Mouse (Mus musculus): Measurements from ENCODE around the gene Mybphl. TPM values are rescaled to one million over a fixed set of nuclear protein-coding genes. Genes with fewer than 3 reads are reported as not detected.
A peak's percentile ranks its signal among the peaks of the same experiment; 100 is the strongest.

The Mybphl gene
- polyA plus RNA-seq, 1 experiment, result not detected

DNA sequence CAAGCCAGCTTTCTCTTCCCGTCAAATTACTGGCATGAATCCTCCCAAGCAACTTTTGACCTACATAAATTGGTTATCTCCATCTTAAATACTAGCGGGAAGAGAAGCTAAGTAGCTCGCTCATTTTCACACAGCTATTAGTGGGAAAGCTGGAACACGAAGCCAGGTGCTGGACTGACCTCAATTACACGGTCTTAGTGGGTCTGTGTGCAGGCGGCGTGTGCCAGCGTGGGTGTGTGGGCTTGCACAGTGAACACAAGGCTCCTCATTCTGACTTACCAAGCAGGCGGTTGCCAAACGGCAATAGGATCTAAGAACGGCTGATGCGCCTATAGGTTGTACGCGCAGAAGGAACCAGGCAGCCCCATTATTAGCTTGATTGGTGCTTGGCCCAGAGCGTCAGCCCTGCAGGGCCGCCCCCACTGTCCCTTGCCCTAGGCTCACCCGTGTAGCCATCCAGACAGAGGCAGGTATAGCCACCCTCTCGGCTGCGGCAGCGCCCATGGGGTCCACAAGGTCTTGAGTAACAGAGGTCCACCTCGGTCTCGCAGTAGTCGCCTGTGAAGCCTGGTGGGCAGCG, 41.7 kb downstream of the Mybphl start:
- no peak for DNase-seq (ENCODE audit: low read depth, low spot score)
- WGBS, result 90% methylated on average over 24 of the region's 24 CpGs

DNA sequence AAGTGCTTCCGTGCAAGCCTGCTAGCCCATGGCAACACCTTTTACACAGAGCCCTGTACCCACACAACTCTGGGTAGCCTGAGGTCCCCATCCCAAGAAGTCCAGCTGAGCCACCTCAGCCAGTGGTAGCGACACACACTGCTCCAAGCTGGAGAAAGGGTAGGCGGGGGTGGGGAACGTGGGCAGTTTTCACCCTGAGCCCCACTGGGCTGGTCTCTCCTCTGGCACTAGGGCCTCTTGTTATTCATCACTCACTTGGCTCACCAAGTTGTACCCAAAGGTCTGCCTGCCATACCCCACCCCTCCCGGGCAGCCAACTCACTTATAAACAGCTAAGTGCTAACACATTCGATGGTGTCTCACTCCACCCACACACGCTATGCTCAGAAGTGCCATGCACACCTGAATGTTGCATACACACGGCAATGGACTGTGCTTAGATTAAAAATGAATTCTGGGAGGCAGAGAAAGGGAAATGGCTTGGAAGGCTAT, 43.9 kb downstream of the Mybphl start:
- WGBS, result 88% methylated on average over 8 of the region's 8 CpGs
- no peak for DNase-seq (ENCODE audit: low read depth, low spot score)

DNA sequence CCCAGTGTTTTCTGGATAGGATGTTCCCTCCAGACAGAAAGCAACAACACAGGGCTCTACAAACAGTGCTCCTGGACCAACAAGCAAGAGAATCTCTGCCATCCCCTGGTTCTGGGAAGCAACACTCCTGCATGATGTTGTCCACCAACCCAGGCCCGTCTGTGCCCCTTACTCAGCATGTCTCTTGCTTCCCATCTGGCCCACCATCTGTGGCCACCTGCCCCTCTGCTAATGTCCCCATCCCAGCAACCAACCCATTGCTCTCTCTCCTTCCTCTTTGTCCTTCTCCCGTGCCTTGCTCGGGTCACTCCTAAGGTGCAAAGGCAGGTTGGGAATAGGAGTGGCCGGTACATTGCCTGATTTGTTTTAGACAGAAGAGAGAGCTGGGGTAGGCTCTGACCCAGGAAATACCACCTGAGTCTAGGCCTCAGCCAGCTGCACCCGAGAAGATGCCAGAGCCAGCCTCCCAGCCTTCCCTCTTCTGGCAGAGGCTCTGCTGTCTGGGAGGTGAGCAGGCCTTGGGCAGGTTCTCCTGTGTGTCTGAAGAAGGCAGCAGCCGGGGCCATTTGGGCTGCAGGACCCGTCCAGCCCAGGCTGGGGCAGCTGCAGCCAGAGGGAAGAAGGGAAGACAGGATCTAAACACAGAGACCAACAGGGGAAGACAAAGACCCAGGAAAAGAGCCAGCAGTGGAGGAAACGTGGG, 45.1 kb downstream of the Mybphl start:
- DNase-seq (ENCODE audit: low read depth, low spot score), result no peak
- 70% methylated on average over 8 of the region's 8 CpGs for WGBS

DNA sequence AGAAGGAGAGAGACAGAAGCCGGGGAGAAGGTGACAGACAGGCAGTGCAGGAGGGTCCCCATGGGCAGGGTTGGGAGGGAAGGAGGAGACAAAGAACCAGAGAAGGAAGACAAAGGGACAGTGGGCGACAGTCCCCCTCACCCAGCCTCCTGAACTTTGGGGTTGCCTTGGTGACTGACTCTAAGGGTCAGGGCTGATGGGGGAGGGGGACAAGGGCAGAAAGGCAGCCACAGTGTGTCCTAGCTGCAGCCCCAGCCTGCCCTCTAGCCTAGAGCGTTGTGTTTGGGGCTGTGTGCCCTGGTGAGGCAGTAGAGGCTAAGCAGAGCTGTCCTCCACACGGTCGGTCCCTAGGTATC, 45.6 kb downstream of the Mybphl start:
- DNase-seq (ENCODE audit: low read depth, low spot score), result no peak
- WGBS, result 59% methylated on average over 5 of the region's 5 CpGs

DNA sequence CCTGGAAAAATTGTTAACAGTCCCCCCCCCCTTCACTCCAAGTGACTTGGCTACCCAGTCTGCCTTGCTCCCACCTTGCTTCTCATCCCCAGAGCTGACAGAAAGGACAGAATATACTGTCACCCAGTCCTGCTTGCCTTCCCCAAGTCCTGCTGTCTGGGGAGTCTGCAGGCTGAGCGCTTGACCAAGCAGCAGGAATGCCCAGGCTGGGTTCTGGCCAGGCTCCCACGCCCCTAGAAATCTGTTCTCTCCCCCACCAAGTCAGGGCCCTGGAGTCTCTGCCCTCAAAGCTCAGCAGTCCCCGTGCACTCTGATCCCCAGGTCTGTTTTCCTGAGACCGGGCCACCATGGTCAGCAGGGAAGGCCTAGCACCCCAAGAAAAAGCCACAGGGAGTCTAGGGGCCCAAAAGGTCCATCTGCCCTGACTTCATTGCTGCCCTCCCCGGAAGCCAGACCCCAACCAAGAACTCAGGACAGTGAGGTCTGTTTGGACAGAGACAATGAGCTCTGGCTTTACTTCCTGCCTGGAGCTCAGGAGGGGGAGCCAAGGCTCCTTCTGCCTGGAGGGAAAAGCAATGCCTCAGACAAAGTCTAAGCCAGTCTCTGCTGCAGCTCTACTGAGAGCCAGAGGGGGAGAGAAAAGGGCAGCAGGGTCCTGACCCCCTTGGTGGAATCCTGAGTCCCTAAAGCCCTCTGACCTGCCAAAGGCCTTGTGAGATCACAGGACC, 46.5 kb downstream of the Mybphl start:
- no peak for DNase-seq (ENCODE audit: low read depth, low spot score)

GRCm38 (mm10) chr3:108411754-108412121, 47.0 kb downstream of the Mybphl start:
- DNase-seq (ENCODE audit: low read depth, low spot score), result no peak
- 72% methylated on average over 8 of the region's 8 CpGs for WGBS

More for the DNA sequence above, 46.5 kb downstream of the Mybphl start:
- WGBS, result 73% methylated on average over 5 of the region's 5 CpGs

DNA sequence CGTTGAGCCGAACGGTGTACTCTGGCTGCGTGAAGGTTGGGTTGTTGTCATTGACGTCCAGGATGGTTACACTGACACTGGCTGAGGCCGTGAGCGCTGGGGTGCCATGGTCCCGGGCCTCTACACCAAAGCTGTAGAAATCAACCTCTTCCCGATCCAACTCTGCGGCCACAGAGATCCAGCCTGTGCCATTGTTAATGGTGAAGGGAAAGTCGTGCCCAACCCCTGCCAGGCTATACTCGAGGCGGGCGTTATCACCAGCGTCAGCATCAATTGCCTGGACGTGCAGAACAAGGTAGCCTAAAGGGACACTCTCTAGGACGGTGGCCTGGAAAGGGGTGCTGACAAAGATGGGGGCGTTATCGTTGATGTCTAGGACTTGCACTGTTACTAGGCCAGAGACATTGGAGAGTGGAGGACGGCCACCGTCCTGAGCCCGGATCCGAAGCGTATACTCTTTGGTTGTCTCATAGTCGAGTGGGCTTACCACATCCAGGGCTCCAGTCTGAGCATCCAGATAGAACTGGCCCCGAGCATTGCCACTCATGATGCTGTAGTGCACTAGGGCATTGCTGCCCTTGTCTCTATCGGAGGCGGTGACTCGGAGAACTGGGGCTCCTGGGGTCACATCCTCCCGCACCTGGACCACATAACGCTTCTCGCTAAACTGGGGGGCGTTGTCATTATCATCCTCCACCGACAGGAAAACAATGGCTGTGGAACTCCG, 49.1 kb downstream of the Mybphl start:
- 98% methylated on average over 35 of the region's 35 CpGs for WGBS
- no peak for DNase-seq (ENCODE audit: low read depth, low spot score)

DNA sequence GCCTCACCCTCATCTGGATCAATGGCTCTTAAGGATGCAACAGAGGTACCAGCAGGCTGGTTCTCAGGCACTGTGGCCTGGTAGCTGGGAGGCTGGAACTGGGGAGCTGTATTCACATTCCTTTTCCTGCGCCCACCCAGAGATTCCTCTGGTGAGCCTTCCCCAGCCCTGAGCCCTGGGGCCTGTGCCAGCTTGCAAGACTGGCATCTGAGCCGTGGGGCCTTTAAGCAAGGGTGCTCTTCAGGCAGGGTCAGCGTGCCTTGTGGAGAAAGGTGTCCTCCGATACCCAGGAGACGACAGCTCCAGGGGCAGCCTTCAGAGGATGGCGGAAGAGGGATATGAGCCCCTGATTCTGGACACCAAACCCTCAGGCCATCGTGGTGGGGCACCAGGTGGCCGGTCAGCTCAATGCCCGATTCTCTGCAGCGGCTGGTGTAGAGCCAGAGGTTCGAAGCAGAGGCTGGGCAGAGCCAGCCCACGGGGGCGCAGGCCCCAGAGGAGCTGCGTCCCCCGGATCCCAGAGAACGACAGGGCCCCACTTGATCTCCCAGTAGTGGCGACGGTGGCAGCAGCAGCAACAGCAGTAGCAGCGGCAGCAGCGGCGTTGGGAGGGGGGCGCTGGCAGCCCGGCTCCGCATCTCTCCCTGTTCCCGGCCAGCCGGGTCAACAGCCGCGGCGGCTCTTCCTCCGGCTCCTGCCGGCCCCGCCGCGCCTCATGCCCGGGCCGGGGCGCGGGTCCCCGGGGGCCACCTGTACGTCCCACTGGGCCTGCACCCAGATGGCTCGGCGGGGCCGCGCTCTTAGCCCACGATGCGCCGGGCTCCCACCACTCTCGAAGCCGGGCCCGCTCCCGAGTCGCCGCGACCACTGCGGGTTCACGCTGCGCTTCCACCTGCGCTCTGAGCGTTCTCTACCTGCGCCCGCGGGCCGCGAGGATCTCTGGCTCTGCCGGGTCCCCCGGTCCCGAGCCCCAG, 50.4 kb downstream of the Mybphl start, which contains the start of gene Celsr2:
Gene Celsr2, minus strand, starts transcription at position 696 of the 974 bp plus-strand sequence.
- 9% methylated on average over 67 of the region's 67 CpGs for WGBS
- DNase-seq (ENCODE audit: low read depth, low spot score), result no peak

- DNase-seq (ENCODE audit: low read depth, low spot score), result peak; percentile 22
These were observed 51.1 kb downstream of the Mybphl start for GRCm38 (mm10) chr3:108415831-108416223.

GRCm38 (mm10) chr3:108423006-108423405, 58.3 kb downstream of the Mybphl start:
- 50% methylated on average over 6 of the region's 6 CpGs for WGBS
- no peak for DNase-seq (ENCODE audit: low read depth, low spot score)

More at GRCm38 (mm10) chr3:108415831-108416223, 51.1 kb downstream of the Mybphl start:
- under 1% methylated on average over 48 of the region's 48 CpGs for WGBS

DNA sequence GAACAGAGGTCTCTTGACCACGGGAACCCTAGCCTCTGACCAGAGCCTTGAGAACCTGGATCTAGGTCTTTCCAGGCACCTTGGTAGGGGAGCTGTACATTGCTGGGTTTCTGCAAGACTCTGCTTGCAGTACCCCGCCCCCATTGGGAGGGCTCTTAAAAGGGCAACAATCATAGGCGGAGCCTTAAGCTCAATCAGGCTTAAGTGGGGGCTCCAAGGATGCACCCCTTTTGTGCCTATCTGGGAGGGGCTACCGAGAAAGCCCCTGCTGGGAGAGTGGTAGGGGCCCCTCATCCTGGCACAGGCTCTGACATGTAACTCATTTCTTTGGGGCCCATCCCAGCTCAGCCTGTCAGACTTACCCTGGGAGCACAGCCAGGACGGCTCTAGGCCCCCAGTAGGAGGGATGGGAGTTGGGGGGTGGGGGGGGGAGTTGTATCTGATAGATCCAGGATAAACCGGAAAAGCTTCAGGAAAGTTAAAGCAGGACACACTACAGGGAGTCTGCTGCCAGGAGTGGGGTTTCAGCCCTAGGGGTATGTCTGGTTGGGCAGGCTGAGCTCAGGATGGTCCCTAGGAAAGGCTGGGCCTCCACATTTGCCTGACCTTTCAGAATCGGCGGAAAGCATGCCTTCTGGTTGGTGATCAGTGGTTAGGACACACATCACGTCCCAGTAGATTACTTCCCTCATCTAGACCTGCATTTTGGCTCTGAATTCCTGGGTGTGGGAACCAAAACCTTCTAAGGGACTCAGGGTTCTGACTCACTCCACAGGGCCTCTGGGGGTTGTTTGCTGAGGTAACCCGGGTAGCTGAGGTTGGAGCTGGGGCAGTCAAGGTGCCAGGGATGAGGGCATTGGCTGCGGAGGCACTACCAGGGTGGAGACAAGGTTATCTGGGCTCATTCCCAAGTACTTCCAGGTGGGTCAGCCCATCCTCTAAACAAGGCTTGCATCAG, 59.4 kb downstream of the Mybphl start:
- DNase-seq (ENCODE audit: low read depth, low spot score), result no peak
- WGBS, result 18% methylated on average over 11 of the region's 11 CpGs

GRCm38 (mm10) chr3:108424944-108425623, 60.4 kb downstream of the Mybphl start:
- 80% methylated on average over 7 of the region's 7 CpGs for WGBS
- DNase-seq (ENCODE audit: low read depth, low spot score), result no peak

DNA sequence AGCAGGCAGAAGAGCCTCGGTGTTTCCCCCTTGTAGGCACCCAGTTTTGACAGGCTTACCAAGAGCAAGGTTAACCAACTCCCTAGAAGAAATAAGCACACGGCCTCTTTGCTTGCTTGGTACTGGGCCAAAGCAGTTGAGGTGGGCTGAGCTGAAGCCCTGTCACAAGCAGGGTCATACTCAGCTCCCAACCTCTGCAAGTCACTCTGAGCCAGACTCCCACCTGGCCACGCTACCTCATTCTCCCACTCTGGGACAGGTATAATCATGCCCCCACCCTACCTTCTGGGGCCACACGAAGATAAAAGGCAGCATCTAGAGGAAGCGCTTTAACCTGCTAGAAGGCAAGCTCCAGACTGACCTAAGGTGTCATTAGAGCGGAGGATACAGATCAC, 60.9 kb downstream of the Mybphl start:
- 86% methylated on average over 6 of the region's 6 CpGs for WGBS
- no peak for DNase-seq (ENCODE audit: low read depth, low spot score)

Data from large intestine, adult 2 months (tissue).